Mouse (Mus musculus) ES-E14 (cell line): ENCODE results near the gene Gm28048. TPM values are rescaled to one million over a fixed set of nuclear protein-coding genes. Genes with fewer than 3 reads are reported as not detected.

Experiments used
- DNase-seq: peaks from one replicate; pipeline ENCODE4 v3.0.0-alpha.2; 2013; ENCODE audit warnings: low read depth, low spot score
- H3K27ac ChIP-seq: 2 replicates; pipeline ENCODE4 v1.5.1; 2012; ENCODE audit warnings: low read depth, mild to moderate bottlenecking, low read length, moderate library complexity, mixed read lengths; ENCODE audit not compliant: poor library complexity, insufficient read depth, severe bottlenecking
- H3K36me3 ChIP-seq: 2 replicates; pipeline ENCODE4 v1.6.1; 2012; ENCODE audit warnings: mild to moderate bottlenecking, low read length, moderate library complexity, mixed read lengths; ENCODE audit not compliant: control insufficient read depth, poor library complexity, insufficient read depth, severe bottlenecking
- H3K4me1 ChIP-seq, 2 experiments: fragments of 150-350 bp in 1 of 2; sonication (generic) in 1 of 2; 2 replicates each; pipeline ENCODE4 v1.6.1; 2012; ENCODE audit warnings: low read length in 2 of 2, mild to moderate bottlenecking in 1 of 2, mixed read lengths in 1 of 2; ENCODE audit not compliant: control insufficient read depth in 2 of 2, insufficient read depth in 2 of 2, poor library complexity in 1 of 2
- H3K4me3 ChIP-seq, 2 experiments: fragments of 150-350 bp in 1 of 2; sonication (generic) in 1 of 2; 2 replicates each; pipeline ENCODE4 v1.5.1; 2012; ENCODE audit warnings: low read length in 2 of 2, low read depth in 1 of 2, mild to moderate bottlenecking in 1 of 2, mixed read lengths in 1 of 2; ENCODE audit not compliant: insufficient read depth in 1 of 2, poor library complexity in 1 of 2, severe bottlenecking in 1 of 2
- H3K9ac ChIP-seq: 2 replicates; pipeline ENCODE4 v1.6.1; 2012; ENCODE audit warnings: low read depth, mild to moderate bottlenecking, low read length, mixed read lengths; ENCODE audit not compliant: poor library complexity, insufficient read depth, severe bottlenecking
- H3K9me3 ChIP-seq: fragments of 150-350 bp; sonication (generic); 2 replicates; pipeline ENCODE4 v1.6.1; 2012; ENCODE audit warnings: low read depth, mild to moderate bottlenecking, low read length; ENCODE audit not compliant: control insufficient read depth, insufficient read depth
- CHD2 ChIP-seq: IDR thresholded peaks from 2 replicates; pipeline ENCODE4 v1.6.1; 2014; ENCODE audit warnings: mild to moderate bottlenecking, low read depth, low read length, inconsistent platforms
- HCFC1 ChIP-seq: IDR thresholded peaks from 2 replicates; pipeline ENCODE4 v1.6.1; 2012; ENCODE audit warnings: low read length, inconsistent platforms, borderline replicate concordance; ENCODE audit not compliant: insufficient read depth
- MAFK ChIP-seq: IDR thresholded peaks from 2 replicates; pipeline ENCODE4 v1.6.1; 2014; ENCODE audit warnings: mild to moderate bottlenecking, low read depth, low read length, inconsistent platforms; ENCODE audit not compliant: insufficient read depth
- ZC3H11A ChIP-seq: IDR thresholded peaks from 2 replicates; pipeline ENCODE4 v1.6.1; 2012; ENCODE audit warnings: low read depth, mild to moderate bottlenecking, inconsistent platforms, low read length, borderline replicate concordance
- ZNF384 ChIP-seq: IDR thresholded peaks from 2 replicates; pipeline ENCODE4 v1.6.1; 2012; ENCODE audit warnings: low read depth, low read length, inconsistent platforms
- in situ Hi-C, 2 experiments: fragments of 600-800 bp; cut with MboI; formaldehyde crosslinking; loops; one replicate each; pipeline ENCODE4 v1.15.1; 2025; ENCODE audit warnings: low sequenced_read_pairs in 2 of 2, inconsistent platforms in 1 of 2; ENCODE audit not compliant: unreplicated experiment in 2 of 2
- total RNA-seq: library from RNA; depleted of rRNA; stranded (reverse); fragments of 300-350 nt; gene quantifications from 2 replicates; pipeline ENCODE4 v1.2.3, GENCODE M21; 2012

Gene Gm28048
- total RNA-seq, 1 experiment = 16.3 TPM

DNA sequence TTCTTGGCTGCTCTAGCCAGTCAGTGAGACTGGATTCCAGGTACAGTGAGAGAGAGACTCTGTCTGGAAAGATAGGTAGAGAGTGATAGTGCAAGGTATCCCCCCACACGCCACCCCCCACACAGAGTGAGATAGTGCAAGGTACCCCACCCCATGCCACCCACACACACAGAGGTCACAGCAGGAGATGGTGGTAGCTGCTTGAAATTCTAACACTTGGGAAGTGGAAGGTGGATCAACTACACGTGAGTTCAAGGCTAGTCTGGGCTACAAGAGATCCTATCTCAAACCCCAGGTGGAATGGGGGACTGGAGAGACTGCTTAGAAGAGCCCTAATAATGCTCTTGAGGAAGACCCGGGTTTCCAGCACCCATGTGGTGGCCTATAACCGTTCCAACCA is 849 bp downstream of the Gm28048 start:
- peaks cover 8% of the 10 kb centered on the region; the same call in 1 of the 2 replicates for H3K36me3 ChIP-seq
- no peak for DNase-seq
- H3K27ac ChIP-seq = no peak overlapping the region
- H3K9me3 ChIP-seq = no peaks in the 10 kb centered on the region
- peak overlapping the region; percentile 59; the same call in 1 of the 2 replicates for H3K9ac ChIP-seq
- in situ Hi-C loops = no loop called here
- peaks cover 0 to 6% of the 10 kb centered on the region in 2 experiments; a peak in 2 of 4 replicates for H3K4me1 ChIP-seq
- peak overlapping the region; percentile 74 to 97 for H3K4me3 ChIP-seq
- TF ChIP-seq MAFK (no peak), HCFC1 (no peak), ZNF384 (no peak), ZC3H11A (no peak), CHD2 (no peak)

GRCm38 (mm10) chr11:22979221-22979620 is 2.7 kb downstream of the Gm28048 start:
- TF ChIP-seq CHD2 (no peak), MAFK (no peak), ZC3H11A (no peak), ZNF384 (no peak), HCFC1 (no peak)
- Histone ChIP-seq H3K4me1 (peaks cover 0 to 6% of the 10 kb centered on the region in 2 experiments; a peak in 2 of 4 replicates), H3K9me3 (no peaks in the 10 kb centered on the region), H3K4me3 (no peak overlapping the region), H3K36me3 (peaks cover 13% of the 10 kb centered on the region; the same call in 1 of the 2 replicates), H3K9ac (no peak overlapping the region), H3K27ac (no peak overlapping the region)
- in situ Hi-C loops = no loop called here
- DNase-seq = no peak

GRCm38 (mm10) chr11:22978711-22979110 is 3.2 kb downstream of the Gm28048 start:
- in situ Hi-C loops = no loop called here
- Histone ChIP-seq H3K27ac (no peak overlapping the region), H3K9me3 (no peaks in the 10 kb centered on the region), H3K9ac (no peak overlapping the region), H3K4me3 (no peak overlapping the region), H3K4me1 (peaks cover 0 to 6% of the 10 kb centered on the region in 2 experiments; a peak in 2 of 4 replicates), H3K36me3 (peaks cover 14% of the 10 kb centered on the region; the same call in 1 of the 2 replicates)
- no peak for DNase-seq
- TF ChIP-seq ZC3H11A (no peak), MAFK (no peak), CHD2 (no peak), HCFC1 (no peak), ZNF384 (no peak)

- TF ChIP-seq ZC3H11A (no peak), MAFK (no peak), ZNF384 (no peak), CHD2 (no peak), HCFC1 (no peak)
- DNase-seq = no peak
- Histone ChIP-seq H3K9ac (no peak overlapping the region), H3K27ac (no peak overlapping the region), H3K9me3 (no peaks in the 10 kb centered on the region), H3K4me3 (no peak overlapping the region), H3K4me1 (peaks cover 0 to 6% of the 10 kb centered on the region in 2 experiments; a peak in 2 of 4 replicates), H3K36me3 (peaks cover 16% of the 10 kb centered on the region; the same call in 1 of the 2 replicates)
- in situ Hi-C loops = no loop called here
These were observed 3.7 kb downstream of the Gm28048 start for GRCm38 (mm10) chr11:22978215-22978614.

- no peak overlapping the region for H3K27ac ChIP-seq
- DNase-seq = no peak
- no peaks in the 10 kb centered on the region; the same call in 1 of the 2 replicates for H3K9me3 ChIP-seq
- TF ChIP-seq ZNF384 (no peak), ZC3H11A (no peak), HCFC1 (no peak), CHD2 (no peak), MAFK (no peak)
- peak overlapping the region; percentile 73 to 80 for H3K4me3 ChIP-seq
- no peaks in the 10 kb centered on the region for H3K4me1 ChIP-seq
- peaks cover 13% of the 10 kb centered on the region; the same call in 1 of the 2 replicates for H3K36me3 ChIP-seq
- in situ Hi-C loops = no loop called here
- H3K9ac ChIP-seq = peak overlapping the region; percentile 78; the same call in 1 of the 2 replicates
These were observed 8.3 kb downstream of the Gm28048 start for GRCm38 (mm10) chr11:22973599-22973998.
